Mouse (Mus musculus): ENCODE data around the gene Slc8a2. TPM values are rescaled to one million over a fixed set of nuclear protein-coding genes. Genes with fewer than 3 reads are reported as not detected.
A peak's percentile ranks its signal among the peaks of the same experiment; 100 is the strongest.

The Slc8a2 gene
- polyA plus RNA-seq, 1 experiment from 2014 or later: 0.94 TPM

- no peak overlapping the region for H3K27ac ChIP-seq (ENCODE audit: low read depth, low read length)
- no peak for DNase-seq (ENCODE audit: low spot score)
- WGBS: 83% methylated on average over 3 of the region's 3 CpGs
- no peak overlapping the region for H3K9ac ChIP-seq (ENCODE audit: low read length)
- H3K9me3 ChIP-seq (replicated peaks; ENCODE audit: control insufficient read depth, low read length): no peaks in the 10 kb centered on the region
- peaks cover 55% of the 10 kb centered on the region for H3K36me3 ChIP-seq (ENCODE audit: control insufficient read depth, insufficient read depth, low read length)
- no peaks in the 10 kb centered on the region; the same call in 1 of the 2 replicates for H3K4me1 ChIP-seq (ENCODE audit: control insufficient read depth, insufficient read depth, low read length)
- ATAC-seq: no peak
- no peak overlapping the region for H3K4me3 ChIP-seq (ENCODE audit: low read depth, low read length)
- H3K4me2 ChIP-seq (ENCODE audit: low read length): no peak overlapping the region
- no peaks in the 10 kb centered on the region for H3K27me3 ChIP-seq (replicated peaks; ENCODE audit: control insufficient read depth, insufficient read depth, low read length)
These were observed 12.5 kb upstream of the Slc8a2 start for GRCm38 (mm10) chr7:16117100-16117499.

GRCm38 (mm10) chr7:16119569-16120261 is 9.9 kb upstream of the Slc8a2 start, which contains the start of gene Kptn:
TSS of gene Kptn (plus strand) at chr7:16119895.
- H3K27me3 ChIP-seq (replicated peaks; ENCODE audit: control insufficient read depth, insufficient read depth, low read length): no peaks in the 10 kb centered on the region

GRCm38 (mm10) chr7:16120262-16120600 is 9.4 kb upstream of the Slc8a2 start:
- peaks cover 26% of the 10 kb centered on the region for H3K36me3 ChIP-seq (ENCODE audit: control insufficient read depth, insufficient read depth, low read length)
- H3K9ac ChIP-seq (ENCODE audit: low read length): peak overlapping the region; percentile 83; the same call in 1 of the 2 replicates
- ATAC-seq: no peak
- H3K27ac ChIP-seq (ENCODE audit: low read depth, low read length): no peak overlapping the region
- no peaks in the 10 kb centered on the region for H3K9me3 ChIP-seq (replicated peaks; ENCODE audit: control insufficient read depth, low read length)
- H3K4me3 ChIP-seq (ENCODE audit: low read depth, low read length): peak overlapping the region; percentile 65
- no peaks in the 10 kb centered on the region for H3K27me3 ChIP-seq (replicated peaks; ENCODE audit: control insufficient read depth, insufficient read depth, low read length)
- 58% methylated on average over 9 of the region's 9 CpGs for WGBS
- H3K4me2 ChIP-seq (ENCODE audit: low read length): peak overlapping the region; percentile 52
- no peak for DNase-seq (ENCODE audit: low spot score)
- no peaks in the 10 kb centered on the region; the same call in 1 of the 2 replicates for H3K4me1 ChIP-seq (ENCODE audit: control insufficient read depth, insufficient read depth, low read length)

More at GRCm38 (mm10) chr7:16119569-16120261, 9.9 kb upstream of the Slc8a2 start, which contains the start of gene Kptn:
- H3K9ac ChIP-seq (ENCODE audit: low read length): peak within 1 kb of the TSS; percentile 83
- H3K36me3 ChIP-seq (ENCODE audit: control insufficient read depth, insufficient read depth, low read length): peaks cover 31% of the 10 kb centered on the region
- H3K4me3 ChIP-seq (ENCODE audit: low read depth, low read length): peak within 1 kb of the TSS; percentile 65
- peak within 1 kb of the TSS; percentile 85 for H3K27ac ChIP-seq (ENCODE audit: low read depth, low read length)
- no peaks in the 10 kb centered on the region for H3K9me3 ChIP-seq (replicated peaks; ENCODE audit: control insufficient read depth, low read length)
- WGBS: 1% methylated on average over 33 of the region's 33 CpGs
- DNase-seq (ENCODE audit: low spot score) (peak; percentile 96), ATAC-seq (peak; percentile 92)
- peak within 1 kb of the TSS; percentile 52 for H3K4me2 ChIP-seq (ENCODE audit: low read length)
- no peaks in the 10 kb centered on the region; the same call in 1 of the 2 replicates for H3K4me1 ChIP-seq (ENCODE audit: control insufficient read depth, insufficient read depth, low read length)

GRCm38 (mm10) chr7:16125829-16126228 is 3.8 kb upstream of the Slc8a2 start:
- H3K4me2 ChIP-seq (ENCODE audit: low read length): no peak overlapping the region
- 92% methylated on average over 9 of the region's 9 CpGs for WGBS
- H3K4me3 ChIP-seq (ENCODE audit: low read depth, low read length): no peak overlapping the region
- H3K9me3 ChIP-seq (replicated peaks; ENCODE audit: control insufficient read depth, low read length): no peaks in the 10 kb centered on the region
- no peak overlapping the region for H3K27ac ChIP-seq (ENCODE audit: low read depth, low read length)
- H3K4me1 ChIP-seq (ENCODE audit: control insufficient read depth, insufficient read depth, low read length): peaks cover 9% of the 10 kb centered on the region
- H3K36me3 ChIP-seq (ENCODE audit: control insufficient read depth, insufficient read depth, low read length): 0 out of 2 replicates have a peak, but pooled peaks cover 6% of the 10 kb centered on the region
- no peaks in the 10 kb centered on the region for H3K27me3 ChIP-seq (replicated peaks; ENCODE audit: control insufficient read depth, insufficient read depth, low read length)
- H3K9ac ChIP-seq (ENCODE audit: low read length): no peak overlapping the region
- no peak for ATAC-seq
- no peak for DNase-seq (ENCODE audit: low spot score)

- 74% methylated on average over 6 of the region's 6 CpGs for WGBS
- Histone ChIP-seq H3K9me3 (replicated peaks; ENCODE audit: control insufficient read depth, low read length) (no peaks in the 10 kb centered on the region), H3K4me2 (ENCODE audit: low read length) (no peak overlapping the region), H3K9ac (ENCODE audit: low read length) (no peak overlapping the region), H3K4me3 (ENCODE audit: low read depth, low read length) (no peak overlapping the region), H3K36me3 (ENCODE audit: control insufficient read depth, insufficient read depth, low read length) (0 out of 2 replicates have a peak, but pooled peaks cover 3% of the 10 kb centered on the region), H3K27me3 (replicated peaks; ENCODE audit: control insufficient read depth, insufficient read depth, low read length) (no peaks in the 10 kb centered on the region), H3K27ac (ENCODE audit: low read depth, low read length) (no peak overlapping the region), H3K4me1 (ENCODE audit: control insufficient read depth, insufficient read depth, low read length) (peaks cover 30% of the 10 kb centered on the region)
- ATAC-seq (no peak), DNase-seq (ENCODE audit: low spot score) (no peak)
These were observed 1.3 kb upstream of the Slc8a2 start for GRCm38 (mm10) chr7:16128344-16128743.

GRCm38 (mm10) chr7:16128899-16129298 is 727 bp upstream of the Slc8a2 start:
- 0 out of 2 replicates have a peak, but pooled peaks cover 3% of the 10 kb centered on the region for H3K36me3 ChIP-seq (ENCODE audit: control insufficient read depth, insufficient read depth, low read length)
- WGBS: 63% methylated on average over 5 of the region's 5 CpGs

GRCm38 (mm10) chr7:16129846-16130691 is 443 bp downstream of the Slc8a2 start:
- Histone ChIP-seq H3K9ac (ENCODE audit: low read length) (peak overlapping the region; percentile 66), H3K27ac (ENCODE audit: low read depth, low read length) (peak overlapping the region; percentile 61), H3K9me3 (replicated peaks; ENCODE audit: control insufficient read depth, low read length) (no peaks in the 10 kb centered on the region), H3K4me2 (ENCODE audit: low read length) (peak overlapping the region; percentile 73), H3K27me3 (replicated peaks; ENCODE audit: control insufficient read depth, insufficient read depth, low read length) (no peaks in the 10 kb centered on the region), H3K4me3 (ENCODE audit: low read depth, low read length) (peak overlapping the region; percentile 34), H3K36me3 (ENCODE audit: control insufficient read depth, insufficient read depth, low read length) (peaks cover 5% of the 10 kb centered on the region; the same call in 1 of the 2 replicates), H3K4me1 (ENCODE audit: control insufficient read depth, insufficient read depth, low read length) (peaks cover 45% of the 10 kb centered on the region)
- 1% methylated on average over 36 of the region's 38 CpGs for WGBS
- DNase-seq (ENCODE audit: low spot score) (peak; percentile 91), ATAC-seq (peak; percentile 80)

More at GRCm38 (mm10) chr7:16128899-16129298, 727 bp upstream of the Slc8a2 start:
- H3K27me3 ChIP-seq (replicated peaks; ENCODE audit: control insufficient read depth, insufficient read depth, low read length): no peaks in the 10 kb centered on the region
- H3K27ac ChIP-seq (ENCODE audit: low read depth, low read length): no peak overlapping the region; the same call in 1 of the 2 replicates
- H3K9ac ChIP-seq (ENCODE audit: low read length): no peak overlapping the region
- no peak for DNase-seq (ENCODE audit: low spot score)
- no peak overlapping the region for H3K4me3 ChIP-seq (ENCODE audit: low read depth, low read length)
- no peaks in the 10 kb centered on the region for H3K9me3 ChIP-seq (replicated peaks; ENCODE audit: control insufficient read depth, low read length)
- peaks cover 34% of the 10 kb centered on the region for H3K4me1 ChIP-seq (ENCODE audit: control insufficient read depth, insufficient read depth, low read length)
- H3K4me2 ChIP-seq (ENCODE audit: low read length): peak overlapping the region; percentile 73
- ATAC-seq: no peak

GRCm38 (mm10) chr7:16130956-16131634 is 1.5 kb downstream of the Slc8a2 start:
- Histone ChIP-seq H3K36me3 (ENCODE audit: control insufficient read depth, insufficient read depth, low read length) (peaks cover 2% of the 10 kb centered on the region; the same call in 1 of the 2 replicates), H3K9ac (ENCODE audit: low read length) (peak overlapping the region; percentile 66), H3K9me3 (replicated peaks; ENCODE audit: control insufficient read depth, low read length) (no peaks in the 10 kb centered on the region), H3K4me2 (ENCODE audit: low read length) (peak overlapping the region; percentile 73), H3K27me3 (replicated peaks; ENCODE audit: control insufficient read depth, insufficient read depth, low read length) (no peaks in the 10 kb centered on the region), H3K4me3 (ENCODE audit: low read depth, low read length) (peak overlapping the region; percentile 34), H3K27ac (ENCODE audit: low read depth, low read length) (peak overlapping the region; percentile 53; the same call in 1 of the 2 replicates), H3K4me1 (ENCODE audit: control insufficient read depth, insufficient read depth, low read length) (peaks cover 45% of the 10 kb centered on the region)
- DNase-seq (ENCODE audit: low spot score): no peak
- ATAC-seq: no peak
- 38% methylated on average over 13 of the region's 13 CpGs for WGBS

All from forebrain, embryonic 14.5 days (tissue).